Comparison of ENCODE assay signal across 9 mouse cellular contexts in genomic region chr16:96200702-96201028, GRCm38 (mm10). TPM values are rescaled to one million over a fixed set of nuclear protein-coding genes. Genes with fewer than 3 reads are reported as not detected.
A peak's percentile ranks its signal among the peaks of the same experiment; 100 is the strongest.
DNase-seq lines count a peak whose midpoint lies in the region; ATAC-seq lines count a peak whose summit lies in the region.
"Had no signal": no experiment of that assay in that cellular context is flagged by ENCODE, and none has a peak within 500 bp of the region (broad histone marks: within the 10 kb centered on the region; RNA-seq: fewer than 3 reads in every experiment).

No protein-coding gene starts in this region.

- H3K9ac ChIP-seq in heart, embryonic 12.5 days = peak overlapping the region; percentile 86
- H3K9ac ChIP-seq in hindbrain, embryonic 13.5 days = peak overlapping the region; percentile 3; the same call in 1 of the 2 replicates
- H3K9ac ChIP-seq in midbrain, embryonic 11.5 days (ENCODE audit: low read length) = peak overlapping the region; percentile 41; the same call in 1 of the 2 replicates

- peaks cover 28% of the 10 kb centered on the region for H3K4me1 ChIP-seq in heart, embryonic 12.5 days (replicated peaks)
- H3K4me1 ChIP-seq in hindbrain, embryonic 13.5 days (replicated peaks) = peaks cover 14% of the 10 kb centered on the region
- no peaks in the 10 kb centered on the region; the same call in 1 of the 2 replicates for H3K4me1 ChIP-seq in midbrain, embryonic 11.5 days (ENCODE audit: control insufficient read depth, insufficient read depth, low read length)

- H3K4me3 ChIP-seq in heart, embryonic 12.5 days = peak overlapping the region; percentile 52
- peak overlapping the region; percentile 13; the same call in 1 of the 2 replicates for H3K4me3 ChIP-seq in hindbrain, embryonic 13.5 days
- H3K4me3 ChIP-seq in midbrain, embryonic 11.5 days (ENCODE audit: low read depth, low read length) = peak overlapping the region; percentile 7; the same call in 1 of the 2 replicates

- H3K27ac ChIP-seq in heart, embryonic 12.5 days (ENCODE audit: poor library complexity, severe bottlenecking) = peak overlapping the region; percentile 97
- no peak overlapping the region for H3K27ac ChIP-seq in hindbrain, embryonic 13.5 days
- H3K27ac ChIP-seq in midbrain, embryonic 11.5 days (ENCODE audit: low read depth, low read length) = no peak overlapping the region

- no peaks in the 10 kb centered on the region for H3K36me3 ChIP-seq in heart, embryonic 12.5 days
- H3K36me3 ChIP-seq in hindbrain, embryonic 13.5 days = no peaks in the 10 kb centered on the region
- H3K36me3 ChIP-seq in midbrain, embryonic 11.5 days (ENCODE audit: control insufficient read depth, insufficient read depth, low read length) = no peaks in the 10 kb centered on the region

- H3K9me3 ChIP-seq in heart, embryonic 12.5 days (replicated peaks) = no peaks in the 10 kb centered on the region
- no peaks in the 10 kb centered on the region for H3K9me3 ChIP-seq in hindbrain, embryonic 13.5 days
- no peaks in the 10 kb centered on the region for H3K9me3 ChIP-seq in midbrain, embryonic 11.5 days (ENCODE audit: control insufficient read depth, low read length)

- no peak for ATAC-seq in heart, embryonic 12.5 days (ENCODE audit: insufficient number of reproducible peaks, low FRiP score)
- ATAC-seq in hindbrain, embryonic 13.5 days (ENCODE audit: low FRiP score) = no peak
- ATAC-seq in midbrain, embryonic 11.5 days (ENCODE audit: low FRiP score) = no peak
- no peak for ATAC-seq in megakaryocyte, adult 5-6 weeks (ENCODE audit: poor library complexity, severe bottlenecking)
- ATAC-seq: inflammation-experienced regulatory T-cells, adult 6 months had no signal

- DNase-seq in heart, postnatal 14 days = no peak
- peak; percentile 29 for DNase-seq in brain, adult 2 months (ENCODE audit: low read depth, low spot score)
- DNase-seq in midbrain, embryonic 11.5 days (ENCODE audit: low spot score, missing footprints) = no peak
- DNase-seq in adrenal gland, adult 18-20 months (ENCODE audit: low spot score in 2 of 2) = no peak
- no peak for DNase-seq in layer of hippocampus, adult 11-12 months (ENCODE audit: low spot score)

- WGBS in heart, embryonic 12.5 days = 22% methylated on average over 9 of the region's 9 CpGs
- 41% methylated on average over 9 of the region's 9 CpGs for WGBS in hindbrain, embryonic 13.5 days
- WGBS in midbrain, embryonic 11.5 days = 39% methylated on average over 9 of the region's 9 CpGs

- intact Hi-C loops in heart, postnatal 14 days (cut with DNase I) = no loop called here

- H3K27me3 ChIP-seq in heart, embryonic 12.5 days (replicated peaks) = no peaks in the 10 kb centered on the region
- H3K27me3 ChIP-seq in hindbrain, embryonic 13.5 days = no peaks in the 10 kb centered on the region
- H3K27me3 ChIP-seq in midbrain, embryonic 11.5 days (ENCODE audit: control insufficient read depth, insufficient read depth, low read length) = no peaks in the 10 kb centered on the region

- peak overlapping the region; percentile 76 for H3K4me2 ChIP-seq in heart, embryonic 12.5 days
- H3K4me2 ChIP-seq in hindbrain, embryonic 13.5 days = peak overlapping the region; percentile 49
- H3K4me2 ChIP-seq in midbrain, embryonic 11.5 days = peak overlapping the region; percentile 42

RNA-seq across cellular contexts. Expression of gene Sh3bgr, which starts 0.4 kb away (rescaled TPM):
- 626 and 648 TPM in 2 replicates for polyA plus RNA-seq in heart, embryonic 12.5 days (2016; fragmentation: Nextera tagmentation; extraction: Ambion mirVana)
- total RNA-seq in heart, postnatal 14 days (2021) = 100 to 1,000 TPM; 569 to 662 TPM
- polyA plus RNA-seq in hindbrain, embryonic 13.5 days (2015; fragmentation: Nextera tagmentation; extraction: Ambion mirVana) = 1.6 and 2.9 TPM in 2 replicates
- polyA plus RNA-seq in midbrain, embryonic 11.5 days (2014; fragmentation: Nextera tagmentation; extraction: Ambion mirVana) = 0.34 and 1.2 TPM in 2 replicates
- total RNA-seq in megakaryocyte, adult 5-6 weeks (2015) = 0.76 and 0.89 TPM in 2 replicates
- not detected in 2 replicates for total RNA-seq in megakaryocyte, adult 5-6 weeks (2017)
- total RNA-seq in adrenal gland, adult 18-20 months (2021) = 10 to 100 TPM; 18.5 to 30.4 TPM
- polyA plus RNA-seq: inflammation-experienced regulatory T-cells, adult 6 months had no signal

RNA-seq across cellular contexts. Expression of gene Lca5l, which starts 8.6 kb away (rescaled TPM):
- polyA plus RNA-seq in heart, embryonic 12.5 days (2016; fragmentation: Nextera tagmentation; extraction: Ambion mirVana) = 1.5 and 2.1 TPM in 2 replicates
- total RNA-seq in heart, postnatal 14 days (2021) = under 1 TPM; 0.71 to 0.91 TPM
- 1.6 and 2.1 TPM in 2 replicates for polyA plus RNA-seq in hindbrain, embryonic 13.5 days (2015; fragmentation: Nextera tagmentation; extraction: Ambion mirVana)
- 1.0 and 1.2 TPM in 2 replicates for polyA plus RNA-seq in midbrain, embryonic 11.5 days (2014; fragmentation: Nextera tagmentation; extraction: Ambion mirVana)
- total RNA-seq in megakaryocyte, adult 5-6 weeks (2015) = not detected in 2 replicates
- 0.12 and 0.15 TPM in 2 replicates for total RNA-seq in megakaryocyte, adult 5-6 weeks (2017)
- total RNA-seq in adrenal gland, adult 18-20 months (2021) = 1 to 10 TPM; 1.0 to 1.4 TPM
- polyA plus RNA-seq: inflammation-experienced regulatory T-cells, adult 6 months had no signal

RNA-seq across cellular contexts. Expression of gene B3galt5, which starts 34.9 kb away (rescaled TPM):
- polyA plus RNA-seq in heart, embryonic 12.5 days (2016; fragmentation: Nextera tagmentation; extraction: Ambion mirVana) = 0.05 TPM in 1 of 2 replicates, not detected in the other
- under 1 TPM in 1 of 2 experiments, not detected in 1; 0.10 TPM for total RNA-seq in heart, postnatal 14 days (2021)
- polyA plus RNA-seq in hindbrain, embryonic 13.5 days (2015; fragmentation: Nextera tagmentation; extraction: Ambion mirVana) = 2.4 TPM in 2 replicates
- 0.55 and 0.70 TPM in 2 replicates for polyA plus RNA-seq in midbrain, embryonic 11.5 days (2014; fragmentation: Nextera tagmentation; extraction: Ambion mirVana)
- total RNA-seq in megakaryocyte, adult 5-6 weeks (2015) = not detected in 2 replicates
- 0.08 TPM in 1 of 2 replicates, not detected in the other for total RNA-seq in megakaryocyte, adult 5-6 weeks (2017)
- total RNA-seq in adrenal gland, adult 18-20 months (2021) = under 1 TPM; 0.13 to 0.42 TPM

RNA-seq across cellular contexts. Expression of gene Wrb, which starts 55.5 kb away (rescaled TPM):
- 83.3 and 85.8 TPM in 2 replicates for polyA plus RNA-seq in heart, embryonic 12.5 days (2016; fragmentation: Nextera tagmentation; extraction: Ambion mirVana)
- total RNA-seq in heart, postnatal 14 days (2021) = 10 to 100 TPM; 12.6 to 14.4 TPM
- polyA plus RNA-seq in hindbrain, embryonic 13.5 days (2015; fragmentation: Nextera tagmentation; extraction: Ambion mirVana) = 169 and 172 TPM in 2 replicates
- polyA plus RNA-seq in midbrain, embryonic 11.5 days (2014; fragmentation: Nextera tagmentation; extraction: Ambion mirVana) = 128 and 132 TPM in 2 replicates
- total RNA-seq in megakaryocyte, adult 5-6 weeks (2015) = 4.4 and 5.5 TPM in 2 replicates
- total RNA-seq in megakaryocyte, adult 5-6 weeks (2017) = 6.0 and 7.1 TPM in 2 replicates
- total RNA-seq in adrenal gland, adult 18-20 months (2021) = 10 to 100 TPM; 32.5 to 33.0 TPM

Comparison
In these comparisons a context has a peak if more than half of its experiments do, and no peak if none do; other contexts are left out.
1. H3K9ac ChIP-seq: peak in every context shown above with its lines; median percentile 86 in heart, embryonic 12.5 days; 41 in midbrain, embryonic 11.5 days; 3 in hindbrain, embryonic 13.5 days.
2. RNA of gene Sh3bgr, which starts 0.4 kb away (total RNA-seq): 569 to 662 TPM in heart, postnatal 14 days; 18.5 to 30.4 TPM in adrenal gland, adult 18-20 months and 0.76 to 0.89 TPM in megakaryocyte, adult 5-6 weeks; every median in the first group is over 10 times any median in the second.
3. Peak in every context shown above with its lines, with median percentiles within 50 percentile points of each other: H3K4me2 ChIP-seq and H3K4me3 ChIP-seq.